Mouse (Mus musculus) bone marrow, adult 2 months (tissue): Measurements from ENCODE around the gene Igfbp6.

Experiments
- CTCF ChIP-seq: fragments of 200-500 bp; IDR thresholded peaks from 2 replicates; pipeline ENCODE4 v1.5.1; 2011; ENCODE audit warnings: low read length, control low read depth; ENCODE audit not compliant: control insufficient read depth, insufficient read depth
- POLR2A ChIP-seq: fragments of 200-500 bp; IDR thresholded peaks from 2 replicates; pipeline ENCODE4 v1.6.1; 2011; ENCODE audit warnings: low read depth, mild to moderate bottlenecking, control low read depth, low read length, borderline replicate concordance; ENCODE audit not compliant: control insufficient read depth

DNA sequence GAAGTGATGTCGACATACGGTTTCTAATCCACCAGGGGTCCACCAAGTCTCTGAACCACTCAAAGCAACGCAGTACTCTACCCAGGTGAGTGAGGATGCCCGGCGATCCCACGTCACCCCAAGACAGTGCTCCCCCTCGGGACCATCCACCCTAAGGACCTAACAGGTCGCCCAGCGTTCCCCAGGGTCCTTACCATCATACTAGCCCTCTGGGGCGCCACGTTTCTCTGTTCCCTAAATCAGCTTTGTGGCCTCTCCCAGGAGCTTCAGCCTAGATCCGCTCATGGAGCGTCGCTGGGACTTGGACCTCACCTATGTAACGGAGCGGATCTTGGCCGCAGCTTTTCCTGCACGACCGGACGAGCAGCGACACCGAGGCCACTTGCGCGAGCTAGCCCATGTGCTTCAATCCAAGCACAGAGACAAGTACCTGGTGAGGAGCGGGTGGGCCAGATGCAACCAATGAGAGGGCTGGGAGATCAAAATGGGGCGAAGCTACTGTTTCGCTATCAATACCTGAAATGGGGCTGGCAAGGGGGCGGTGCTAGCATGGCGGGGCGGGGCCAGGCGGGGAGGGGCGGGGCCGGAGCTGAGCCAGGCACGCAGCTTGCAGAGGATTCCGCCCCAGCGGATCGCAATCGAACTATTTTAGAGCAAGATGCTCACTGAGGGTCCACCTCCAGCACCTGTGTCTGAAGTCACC lies 37.3 kb upstream of the Igfbp6 start:
- TF ChIP-seq CTCF (no peak), POLR2A (no peak)
